Mouse (Mus musculus) heart, embryonic 12.5 days (tissue): ENCODE measurements around the gene Prpf40b. TPM values are rescaled to one million over a fixed set of nuclear protein-coding genes. Genes with fewer than 3 reads are reported as not detected.

Experiments used
- polyA plus RNA-seq: library from polyadenylated mRNA; unstranded; fragments of >200 nt; fragmentation: Nextera tagmentation; extraction: Ambion mirVana; gene quantifications from 2 replicates; pipeline ENCODE4 v1.2.1, GENCODE M21; 2016

Prpf40b gene
- polyA plus RNA-seq, 1 experiment from 2014 or later: 44.0 TPM

Other genes with a start within 250 kb of the Prpf40b start
- 0.22 and 0.50 TPM in 2 replicates for gene Prph, start 239.9 kb upstream of the Prpf40b start, polyA plus RNA-seq
- gene Troap, start 220.5 kb upstream of the Prpf40b start, polyA plus RNA-seq: 27.2 and 28.0 TPM in 2 replicates
- gene C1ql4, start 207.3 kb upstream of the Prpf40b start, polyA plus RNA-seq: 0.34 and 0.46 TPM in 2 replicates
- gene Dnajc22, start 201.9 kb upstream of the Prpf40b start, polyA plus RNA-seq: 1.2 TPM in 2 replicates
- gene Spats2, start 169.2 kb upstream of the Prpf40b start, polyA plus RNA-seq: 57.2 and 58.5 TPM in 2 replicates
- 0.10 and 0.24 TPM in 2 replicates for gene Kcnh3, start 70.2 kb upstream of the Prpf40b start, polyA plus RNA-seq
- 143 and 152 TPM in 2 replicates for gene Mcrs1, start 43.1 kb upstream of the Prpf40b start, polyA plus RNA-seq
- gene Fam186b, start 801 bp downstream of the Prpf40b start, polyA plus RNA-seq: 0.27 and 0.31 TPM in 2 replicates
- gene Fmnl3, start 75.4 kb downstream of the Prpf40b start, polyA plus RNA-seq: 17.2 and 21.0 TPM in 2 replicates
- 251 and 253 TPM in 2 replicates for gene Tmbim6, start 97.8 kb downstream of the Prpf40b start, polyA plus RNA-seq
- gene Nckap5l, start 162.7 kb downstream of the Prpf40b start, polyA plus RNA-seq: 11.4 and 12.0 TPM in 2 replicates
- 11.3 and 12.2 TPM in 2 replicates for gene Bcdin3d, start 179.6 kb downstream of the Prpf40b start, polyA plus RNA-seq
- gene Faim2, start 233.1 kb downstream of the Prpf40b start, polyA plus RNA-seq: 0.09 and 0.15 TPM in 2 replicates